Mouse (Mus musculus): ENCODE results near the gene Gm20708. TPM values are rescaled to one million over a fixed set of nuclear protein-coding genes. Genes with fewer than 3 reads are reported as not detected.
"Not testable (repeated sequence)": the region's sequence is repeated elsewhere in the genome, so short reads cannot be mapped to it uniquely, and the experiment has no call there.

Gene Gm20708
- polyA plus RNA-seq, 1 experiment from 2014 or later, result 0.16 TPM

DNA sequence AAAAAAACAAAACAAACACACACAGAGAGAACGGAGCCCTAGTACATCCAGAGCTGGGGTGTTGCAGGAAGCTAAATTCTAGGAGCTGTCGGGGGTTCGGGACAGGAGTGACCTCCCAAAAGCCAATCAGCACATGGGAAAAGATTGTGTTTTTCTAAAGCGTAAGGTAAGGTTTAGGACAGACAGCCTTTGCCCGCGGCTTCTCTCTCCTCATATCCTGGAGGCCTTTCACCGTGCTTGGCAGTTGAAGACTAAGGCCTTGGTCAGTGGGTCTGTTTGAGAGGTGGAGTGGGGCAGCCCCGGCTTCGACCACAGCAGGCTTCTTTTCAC is 26.8 kb upstream of the Gm20708 start:
- ATAC-seq (ENCODE audit: insufficient number of reproducible peaks, low FRiP score, low TSS enrichment, low read depth), result no peak
- Histone ChIP-seq H3K4me1 (ENCODE audit: control insufficient read depth, insufficient read depth, low read length) (peaks cover 29% of the 10 kb centered on the region), H3K9ac (ENCODE audit: low read length) (0 out of 2 replicates have a peak overlapping the region, but pooled peaks have one; percentile 28)

DNA sequence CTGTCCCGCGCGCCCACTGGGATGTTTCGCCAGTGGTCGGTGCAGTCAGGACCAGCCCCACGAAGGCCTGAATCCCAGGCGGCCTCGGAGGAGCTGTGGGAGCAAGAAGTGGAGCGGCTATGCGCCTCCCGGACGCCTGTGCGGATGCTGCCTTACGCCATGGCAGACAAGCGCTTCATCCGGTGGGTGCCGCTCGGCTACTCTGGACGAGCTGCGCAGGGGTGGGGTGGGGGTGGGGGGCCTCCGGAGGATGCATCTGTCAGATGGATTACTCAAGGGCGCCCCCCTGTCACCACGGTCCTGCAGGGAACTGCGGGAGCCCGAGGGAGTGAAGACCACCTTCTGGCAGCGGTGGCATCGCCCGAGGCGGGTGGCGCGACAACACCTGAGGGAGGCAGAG is 26.4 kb upstream of the Gm20708 start:
- H3K4me2 ChIP-seq (ENCODE audit: low read depth, severe bottlenecking), result peak overlapping the region; percentile 51
- H3K9me3 ChIP-seq (ENCODE audit: control insufficient read depth, low read length), result no peaks in the 10 kb centered on the region
- no peak for ATAC-seq (ENCODE audit: insufficient number of reproducible peaks, low FRiP score, low TSS enrichment, low read depth)
- H3K36me3 ChIP-seq (ENCODE audit: control insufficient read depth, insufficient read depth, low read length), result no peaks in the 10 kb centered on the region
- H3K27me3 ChIP-seq (ENCODE audit: control insufficient read depth, insufficient read depth, low read length), result peaks cover 2% of the 10 kb centered on the region; the same call in 1 of the 2 replicates
- DNase-seq (ENCODE audit: low spot score), result peak; percentile 86
- peaks cover 29% of the 10 kb centered on the region for H3K4me1 ChIP-seq (ENCODE audit: control insufficient read depth, insufficient read depth, low read length)
- peak overlapping the region; percentile 16 for H3K4me3 ChIP-seq (ENCODE audit: low read depth, low read length)
- 5% methylated on average over 31 of the region's 31 CpGs for WGBS
- H3K9ac ChIP-seq (ENCODE audit: low read length), result peak overlapping the region; percentile 28; the same call in 1 of the 2 replicates
- H3K27ac ChIP-seq (replicated peaks; ENCODE audit: low read depth, low read length), result no peak overlapping the region

More for the DNA sequence above, 26.8 kb upstream of the Gm20708 start:
- Histone ChIP-seq H3K27ac (replicated peaks; ENCODE audit: low read depth, low read length) (no peak overlapping the region), H3K9me3 (ENCODE audit: control insufficient read depth, low read length) (no peaks in the 10 kb centered on the region), H3K36me3 (ENCODE audit: control insufficient read depth, insufficient read depth, low read length) (no peaks in the 10 kb centered on the region), H3K4me3 (ENCODE audit: low read depth, low read length) (peak overlapping the region; percentile 16), H3K27me3 (ENCODE audit: control insufficient read depth, insufficient read depth, low read length) (peaks cover 2% of the 10 kb centered on the region; the same call in 1 of the 2 replicates), H3K4me2 (ENCODE audit: low read depth, severe bottlenecking) (peak overlapping the region; percentile 51)
- DNase-seq (ENCODE audit: low spot score), result no peak
- 50% methylated on average over 9 of the region's 9 CpGs for WGBS

DNA sequence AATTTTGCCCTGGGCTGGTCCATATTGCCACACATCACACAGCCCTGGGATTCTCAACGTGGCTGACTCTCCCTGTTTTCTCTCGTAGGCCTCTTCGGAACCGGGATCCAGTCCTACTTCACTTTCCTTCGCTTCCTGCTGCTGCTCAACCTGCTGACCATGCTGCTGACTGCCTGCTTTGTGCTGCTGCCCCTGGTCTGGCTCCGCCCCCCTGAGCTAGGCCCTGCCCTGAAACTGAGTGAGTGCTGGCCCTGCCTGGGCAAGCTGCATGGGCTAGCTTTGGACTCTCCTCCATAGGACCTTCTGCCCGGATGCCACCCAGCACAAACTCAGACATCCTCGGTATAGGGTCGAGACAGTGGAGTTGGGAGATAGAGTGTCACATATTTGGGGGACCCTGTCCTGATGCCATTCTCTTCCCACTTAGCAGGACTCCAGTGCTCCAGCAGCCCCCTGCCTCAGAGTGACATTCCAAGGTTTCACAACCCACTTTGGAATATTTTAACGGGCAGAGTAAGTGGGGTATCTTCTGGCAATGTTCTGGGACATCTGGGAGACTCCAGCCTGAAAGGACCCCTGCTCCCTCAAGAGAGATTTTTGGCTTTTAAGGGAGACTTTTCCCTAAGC is 25.7 kb upstream of the Gm20708 start:
- DNase-seq (ENCODE audit: low spot score), result peak; percentile 59
- Histone ChIP-seq H3K9ac (ENCODE audit: low read length) (peak overlapping the region; percentile 28; the same call in 1 of the 2 replicates), H3K4me1 (ENCODE audit: control insufficient read depth, insufficient read depth, low read length) (peaks cover 24% of the 10 kb centered on the region), H3K27ac (replicated peaks; ENCODE audit: low read depth, low read length) (no peak overlapping the region), H3K27me3 (ENCODE audit: control insufficient read depth, insufficient read depth, low read length) (peaks cover 2% of the 10 kb centered on the region; the same call in 1 of the 2 replicates), H3K4me3 (ENCODE audit: low read depth, low read length) (peak overlapping the region; percentile 16; the same call in 1 of the 2 replicates), H3K9me3 (ENCODE audit: control insufficient read depth, low read length) (no peaks in the 10 kb centered on the region), H3K4me2 (ENCODE audit: low read depth, severe bottlenecking) (peak overlapping the region; percentile 51), H3K36me3 (ENCODE audit: control insufficient read depth, insufficient read depth, low read length) (no peaks in the 10 kb centered on the region)
- 33% methylated on average over 10 of the region's 10 CpGs for WGBS
- no peak for ATAC-seq (ENCODE audit: insufficient number of reproducible peaks, low FRiP score, low TSS enrichment, low read depth)

DNA sequence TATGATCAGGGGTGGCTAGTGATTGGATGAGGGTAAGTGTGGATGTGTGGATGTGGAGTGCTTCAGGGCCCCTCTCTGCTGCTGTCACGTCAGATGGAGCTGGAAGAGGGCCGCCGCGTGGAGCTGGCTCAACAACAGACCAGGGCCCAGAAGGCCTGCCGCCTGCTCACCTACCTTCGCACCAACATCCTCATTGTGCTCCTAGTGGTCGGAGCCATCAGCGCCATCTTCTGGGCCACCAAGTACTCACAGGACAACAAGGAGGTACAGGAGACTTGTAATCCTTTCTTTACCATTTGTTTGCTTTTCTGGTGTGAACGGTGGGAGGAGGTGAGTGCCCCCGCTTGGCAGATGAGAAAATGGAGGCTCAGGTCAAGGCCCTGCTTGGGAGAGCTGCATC is 23.2 kb upstream of the Gm20708 start:
- H3K27me3 ChIP-seq (ENCODE audit: control insufficient read depth, insufficient read depth, low read length), result peaks cover 2% of the 10 kb centered on the region; the same call in 1 of the 2 replicates
- H3K36me3 ChIP-seq (ENCODE audit: control insufficient read depth, insufficient read depth, low read length), result no peaks in the 10 kb centered on the region
- H3K4me3 ChIP-seq (ENCODE audit: low read depth, low read length), result no peak overlapping the region
- peaks cover 13% of the 10 kb centered on the region for H3K4me1 ChIP-seq (ENCODE audit: control insufficient read depth, insufficient read depth, low read length)
- H3K9me3 ChIP-seq (ENCODE audit: control insufficient read depth, low read length), result no peaks in the 10 kb centered on the region
- H3K27ac ChIP-seq (replicated peaks; ENCODE audit: low read depth, low read length), result no peak overlapping the region
- 9% methylated on average over 10 of the region's 10 CpGs for WGBS
- H3K4me2 ChIP-seq (ENCODE audit: low read depth, severe bottlenecking), result no peak overlapping the region
- DNase-seq (ENCODE audit: low spot score), result peak; percentile 75
- no peak for ATAC-seq (ENCODE audit: insufficient number of reproducible peaks, low FRiP score, low TSS enrichment, low read depth)
- peak overlapping the region; percentile 43; the same call in 1 of the 2 replicates for H3K9ac ChIP-seq (ENCODE audit: low read length)

DNA sequence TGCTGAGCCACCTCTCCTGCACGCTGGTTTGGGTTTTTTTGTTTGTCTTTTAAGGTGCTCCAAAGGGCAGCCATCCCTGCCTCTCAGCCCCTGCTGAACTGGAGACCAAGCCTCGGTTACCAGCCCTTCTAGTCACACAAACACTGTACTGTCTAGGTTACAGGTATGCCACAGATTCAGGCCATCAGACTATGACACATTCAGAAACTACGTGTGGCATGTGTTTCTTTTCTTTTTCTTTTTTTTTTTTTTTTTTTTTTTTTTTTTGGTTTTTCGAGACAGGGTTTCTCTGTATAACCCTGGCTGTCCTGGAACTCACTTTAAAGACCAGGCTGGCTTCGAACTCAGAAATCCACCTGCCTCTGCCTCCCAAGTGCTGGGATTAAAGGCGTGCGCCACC is 21.0 kb upstream of the Gm20708 start:
- not testable (repeated sequence) for H3K9ac ChIP-seq (ENCODE audit: low read length); H3K27me3 ChIP-seq (ENCODE audit: control insufficient read depth, insufficient read depth, low read length); H3K36me3 ChIP-seq (ENCODE audit: control insufficient read depth, insufficient read depth, low read length); H3K27ac ChIP-seq (replicated peaks; ENCODE audit: low read depth, low read length); DNase-seq (ENCODE audit: low spot score); H3K4me2 ChIP-seq (ENCODE audit: low read depth, severe bottlenecking); H3K4me3 ChIP-seq (ENCODE audit: low read depth, low read length); ATAC-seq (ENCODE audit: insufficient number of reproducible peaks, low FRiP score, low TSS enrichment, low read depth); H3K9me3 ChIP-seq (ENCODE audit: control insufficient read depth, low read length)
- WGBS, result 88% methylated on average over 7 of the region's 7 CpGs
- H3K4me1 ChIP-seq (ENCODE audit: control insufficient read depth, insufficient read depth, low read length), result peaks cover 14% of the 10 kb centered on the region; the same call in 1 of the 2 replicates

DNA sequence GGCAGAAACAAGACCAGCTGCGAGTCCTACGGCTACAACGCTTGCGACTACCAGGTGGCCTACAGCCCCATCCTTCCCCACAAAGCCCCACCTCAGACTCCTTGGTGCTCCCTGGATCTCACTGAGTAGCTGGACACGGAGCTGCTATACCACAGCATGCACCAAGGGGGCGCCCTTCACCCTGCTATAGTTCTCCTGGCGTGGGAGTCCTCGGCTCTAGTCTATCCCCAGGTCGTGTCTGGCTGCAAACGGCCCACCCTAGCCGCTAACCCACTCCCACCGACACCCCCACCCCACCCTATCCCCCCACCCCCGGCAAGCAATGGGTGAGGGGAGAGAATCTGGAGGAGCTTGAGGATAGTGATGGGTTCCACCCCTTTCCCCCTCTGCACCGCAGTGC is 19.2 kb upstream of the Gm20708 start:
- Histone ChIP-seq H3K9ac (ENCODE audit: low read length) (no peak overlapping the region), H3K4me2 (ENCODE audit: low read depth, severe bottlenecking) (peak overlapping the region; percentile 27; the same call in 1 of the 2 replicates), H3K36me3 (ENCODE audit: control insufficient read depth, insufficient read depth, low read length) (no peaks in the 10 kb centered on the region), H3K4me1 (ENCODE audit: control insufficient read depth, insufficient read depth, low read length) (peaks cover 12% of the 10 kb centered on the region; the same call in 1 of the 2 replicates), H3K27me3 (ENCODE audit: control insufficient read depth, insufficient read depth, low read length) (no peaks in the 10 kb centered on the region), H3K9me3 (ENCODE audit: control insufficient read depth, low read length) (no peaks in the 10 kb centered on the region), H3K4me3 (ENCODE audit: low read depth, low read length) (0 out of 2 replicates have a peak overlapping the region, but pooled peaks have one; percentile 10), H3K27ac (replicated peaks; ENCODE audit: low read depth, low read length) (no peak overlapping the region)
- DNase-seq (ENCODE audit: low spot score) (peak; percentile 83), ATAC-seq (ENCODE audit: insufficient number of reproducible peaks, low FRiP score, low TSS enrichment, low read depth) (no peak)
- WGBS, result 5% methylated on average over 14 of the region's 14 CpGs

DNA sequence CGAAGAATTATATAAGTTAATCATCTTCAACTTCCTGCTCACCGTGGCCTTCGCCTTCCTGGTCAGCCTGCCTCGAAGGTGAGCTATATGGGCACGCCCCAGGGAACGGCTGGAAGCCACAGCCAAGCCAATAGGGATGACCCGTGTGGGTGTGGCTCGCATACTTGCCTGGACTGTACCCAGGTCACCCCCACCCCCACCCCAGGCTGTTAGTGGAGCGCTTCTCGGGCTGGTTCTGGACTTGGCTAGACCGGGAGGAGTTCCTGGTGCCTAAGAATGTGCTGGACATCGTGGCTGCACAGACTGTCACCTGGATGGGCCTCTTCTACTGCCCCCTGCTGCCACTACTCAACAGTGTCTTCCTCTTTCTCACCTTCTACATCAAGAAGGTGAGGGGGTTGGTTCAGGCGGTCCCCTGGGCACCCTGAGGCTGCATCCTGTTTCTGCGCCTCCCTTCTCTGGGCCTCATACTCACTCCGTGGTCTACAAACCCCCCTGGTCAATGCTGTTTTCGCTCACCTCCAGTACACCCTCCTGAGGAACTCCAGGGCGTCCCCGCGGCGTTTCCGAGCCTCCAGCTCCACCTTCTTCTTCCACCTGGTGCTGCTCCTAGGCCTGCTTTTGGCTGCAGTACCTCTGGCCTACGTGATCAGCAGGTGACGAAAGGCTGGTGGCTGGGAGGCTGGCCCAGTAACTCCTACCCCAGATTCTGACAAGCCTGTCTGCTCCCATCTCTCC is 18.6 kb upstream of the Gm20708 start:
- Histone ChIP-seq H3K36me3 (ENCODE audit: control insufficient read depth, insufficient read depth, low read length) (no peaks in the 10 kb centered on the region), H3K9ac (ENCODE audit: low read length) (no peak overlapping the region), H3K4me2 (ENCODE audit: low read depth, severe bottlenecking) (peak overlapping the region; percentile 27; the same call in 1 of the 2 replicates), H3K4me1 (ENCODE audit: control insufficient read depth, insufficient read depth, low read length) (peaks cover 12% of the 10 kb centered on the region; the same call in 1 of the 2 replicates), H3K27me3 (ENCODE audit: control insufficient read depth, insufficient read depth, low read length) (no peaks in the 10 kb centered on the region), H3K27ac (replicated peaks; ENCODE audit: low read depth, low read length) (no peak overlapping the region), H3K4me3 (ENCODE audit: low read depth, low read length) (0 out of 2 replicates have a peak overlapping the region, but pooled peaks have one; percentile 10), H3K9me3 (ENCODE audit: control insufficient read depth, low read length) (no peaks in the 10 kb centered on the region)
- DNase-seq (ENCODE audit: low spot score) (no peak), ATAC-seq (ENCODE audit: insufficient number of reproducible peaks, low FRiP score, low TSS enrichment, low read depth) (no peak)
- 27% methylated on average over 23 of the region's 23 CpGs for WGBS

DNA sequence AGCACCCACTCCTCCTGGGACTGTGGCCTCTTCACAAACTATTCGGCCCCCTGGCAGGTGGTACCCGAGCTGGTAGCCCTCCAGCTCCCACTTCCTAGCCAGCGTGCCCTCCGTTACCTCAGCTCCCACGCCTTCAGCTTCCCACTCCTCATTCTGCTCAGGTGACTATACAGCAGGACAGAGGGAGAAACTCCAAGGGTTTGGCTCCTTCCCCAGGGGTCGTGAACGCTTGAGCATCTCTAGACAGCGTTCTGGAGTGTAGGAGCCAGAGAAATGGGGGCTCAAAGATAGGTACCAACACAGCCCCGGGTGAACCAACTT is 18.1 kb upstream of the Gm20708 start:
- ATAC-seq (ENCODE audit: insufficient number of reproducible peaks, low FRiP score, low TSS enrichment, low read depth), result no peak
- no peak overlapping the region for H3K4me2 ChIP-seq (ENCODE audit: low read depth, severe bottlenecking)
- H3K4me1 ChIP-seq (ENCODE audit: control insufficient read depth, insufficient read depth, low read length), result peaks cover 12% of the 10 kb centered on the region; the same call in 1 of the 2 replicates
- H3K9me3 ChIP-seq (ENCODE audit: control insufficient read depth, low read length), result no peaks in the 10 kb centered on the region
- no peak for DNase-seq (ENCODE audit: low spot score)
- H3K36me3 ChIP-seq (ENCODE audit: control insufficient read depth, insufficient read depth, low read length), result no peaks in the 10 kb centered on the region
- no peak overlapping the region for H3K9ac ChIP-seq (ENCODE audit: low read length)
- no peaks in the 10 kb centered on the region for H3K27me3 ChIP-seq (ENCODE audit: control insufficient read depth, insufficient read depth, low read length)
- H3K4me3 ChIP-seq (ENCODE audit: low read depth, low read length), result no peak overlapping the region
- 88% methylated on average over 9 of the region's 9 CpGs for WGBS
- H3K27ac ChIP-seq (replicated peaks; ENCODE audit: low read depth, low read length), result no peak overlapping the region

Data from limb, embryonic 11.5 days (tissue).